Mouse (Mus musculus) bone marrow, adult 2 months (tissue): Measurements from ENCODE around the gene Cdk14.

Source experiments
- CTCF ChIP-seq: fragments of 200-500 bp; IDR thresholded peaks from 2 replicates; pipeline ENCODE4 v1.5.1; 2011; ENCODE audit warnings: low read length, control low read depth; ENCODE audit not compliant: control insufficient read depth, insufficient read depth
- POLR2A ChIP-seq: fragments of 200-500 bp; IDR thresholded peaks from 2 replicates; pipeline ENCODE4 v1.6.1; 2011; ENCODE audit warnings: low read depth, mild to moderate bottlenecking, control low read depth, low read length, borderline replicate concordance; ENCODE audit not compliant: control insufficient read depth

GRCm38 (mm10) chr5:4877131-4877631 is 542.9 kb downstream of the Cdk14 start:
- TF ChIP-seq POLR2A (no peak), CTCF (no peak)
